Mouse (Mus musculus): ENCODE data around the gene Sh3gl3. TPM values are rescaled to one million over a fixed set of nuclear protein-coding genes. Genes with fewer than 3 reads are reported as not detected.

Sh3gl3 gene
- total RNA-seq (2012; rRNA removed) (not detected in 2 replicates), total RNA-seq (2014; rRNA removed) (not detected in 2 replicates), polyA plus RNA-seq (2012; ENCODE audit: insufficient read length, low read depth) (not detected in 2 replicates)

DNA sequence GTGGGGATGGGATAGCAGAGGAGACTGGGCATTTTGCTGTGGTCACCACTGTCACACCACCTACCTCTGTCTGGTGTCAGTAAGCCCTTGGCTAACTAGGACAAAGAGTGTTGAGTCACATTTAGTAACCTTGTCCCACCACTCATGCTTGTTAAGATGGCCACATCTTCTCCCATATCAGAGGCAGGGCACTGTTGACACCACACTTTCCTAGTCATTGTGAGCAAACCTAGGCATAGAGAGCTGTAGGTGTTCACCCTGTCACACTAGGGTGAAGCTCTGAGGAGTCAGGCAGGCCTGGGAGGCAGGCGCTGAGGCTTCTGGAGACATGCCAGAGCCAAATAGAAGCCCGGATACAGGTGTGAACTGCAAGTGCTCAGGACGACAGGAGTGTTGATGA lies at the start of gene Sh3gl3:
Gene Sh3gl3 (plus strand): TSS at position 301 of the 400 bp plus-strand sequence.
- dilution Hi-C loops (cut with MboI; ENCODE audit: extremely low pct_ligation_motif_present, extremely low pct_unique_long_range_greater_than_20kb, low sequenced_read_pairs) (no loop called here), in situ Hi-C loops (cut with MboI; ENCODE audit: low pct_ligation_motif_present, low pct_unique_long_range_greater_than_20kb, low sequenced_read_pairs) (no loop called here)
- Histone ChIP-seq H3K4me3 (replicated peaks in 1 of 3; ENCODE audit: low read depth in 2 of 3, low read length in 2 of 3, poor library complexity in 1 of 3) (no peak within 1 kb of the TSS), H3K4me2 (ENCODE audit: insufficient read depth, low read depth, poor library complexity, severe bottlenecking) (no peak within 1 kb of the TSS), H3K79me2 (replicated peaks; ENCODE audit: control insufficient read depth, extremely low read depth, insufficient read depth, poor library complexity, severe bottlenecking) (no peaks in the 10 kb centered on the region), H3K27me3 (replicated peaks) (no peaks in the 10 kb centered on the region), H3K4me1 (ENCODE audit: control insufficient read depth in 1 of 2, insufficient read depth in 2 of 2) (no peaks in the 10 kb centered on the region), H3K9me3 (replicated peaks; ENCODE audit: low read length) (peaks cover 12% of the 10 kb centered on the region), H3K36me3 (replicated peaks in 1 of 2; ENCODE audit: control insufficient read depth in 1 of 2, insufficient read depth in 1 of 2, low read length in 1 of 2) (no peaks in the 10 kb centered on the region), H3K9ac (ENCODE audit: insufficient read depth, low read depth) (no peak within 1 kb of the TSS), H3K27ac (ENCODE audit: insufficient read depth, low read depth) (no peak within 1 kb of the TSS)
- no peak for DNase-seq (ENCODE audit: extremely low read depth)
- TF ChIP-seq RAD21 (IDR thresholded peaks at IDR 0.05; ENCODE audit: low read depth, low read length) (no peak), MAZ (IDR thresholded peaks at IDR 0.05; ENCODE audit: low read depth, low read length) (no peak), MYC (IDR thresholded peaks at IDR 0.05; ENCODE audit: low read depth, low read length) (no peak), MXI1 (IDR thresholded peaks at IDR 0.05; ENCODE audit: low read depth, low read length) (no peak), UBTF (IDR thresholded peaks at IDR 0.05; ENCODE audit: low read depth, low read length) (no peak), POLR2AphosphoS2 (IDR thresholded peaks at IDR 0.05; ENCODE audit: low read depth, low read length) (no peak), POLR2A (IDR thresholded peaks at IDR 0.05; ENCODE audit: low read depth, low read length) (no peak), USF2 (conservative IDR thresholded peaks at IDR 0.05; ENCODE audit: low read depth, low read length) (no peak), GABPA (IDR thresholded peaks at IDR 0.05; ENCODE audit: insufficient replicate concordance, low read depth, low read length) (no peak), HCFC1 (IDR thresholded peaks at IDR 0.05; ENCODE audit: low read depth, low read length) (no peak), NELFE (IDR thresholded peaks at IDR 0.05; ENCODE audit: low read depth, low read length) (no peak), CTCF (conservative IDR thresholded peaks at IDR 0.05 in 1 of 2, IDR thresholded peaks at IDR 0.05 in 1 of 2; ENCODE audit: low read depth in 2 of 2, low read length in 2 of 2) (no peak), KAT2A (IDR thresholded peaks at IDR 0.05; ENCODE audit: insufficient replicate concordance, low read length) (no peak), BHLHE40 (IDR thresholded peaks at IDR 0.05; ENCODE audit: low read depth, low read length) (no peak), ZMIZ1 (IDR thresholded peaks at IDR 0.05; ENCODE audit: low read depth, low read length) (no peak), TBP (conservative IDR thresholded peaks at IDR 0.05; ENCODE audit: low read depth, low read length) (no peak), NRF1 (IDR thresholded peaks at IDR 0.05; ENCODE audit: low read depth, low read length) (no peak), E2F4 (IDR thresholded peaks at IDR 0.05; ENCODE audit: insufficient replicate concordance, low read depth, low read length) (no peak), MEF2A (IDR thresholded peaks at IDR 0.05; ENCODE audit: borderline replicate concordance, low read depth, low read length) (no peak), RCOR1 (conservative IDR thresholded peaks at IDR 0.05; ENCODE audit: low read depth, low read length) (no peak)

DNA sequence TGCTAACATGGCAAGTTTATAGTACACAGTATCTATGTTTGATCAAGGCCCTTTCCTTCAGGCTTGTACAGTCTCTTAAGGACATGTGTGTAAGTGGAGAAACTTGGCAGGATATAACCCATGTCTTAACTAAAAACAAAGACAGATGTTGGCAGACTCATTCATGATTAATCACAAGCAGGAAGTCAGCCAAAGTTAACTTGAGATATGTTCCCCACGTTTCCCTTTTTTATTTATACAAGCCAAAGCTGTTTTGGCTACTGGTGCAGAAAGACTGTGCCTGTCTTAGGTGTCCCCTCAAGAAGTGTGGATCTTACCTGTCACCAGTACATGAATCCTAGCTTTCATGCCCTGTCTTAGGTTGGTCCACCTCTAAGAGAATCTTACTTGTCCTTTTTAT lies 35.4 kb upstream of the Sh3gl3 start:
- DNase-seq (ENCODE audit: extremely low read depth) = no peak
- H3K4me3 ChIP-seq (replicated peaks in 1 of 3; ENCODE audit: low read depth in 2 of 3, low read length in 2 of 3, poor library complexity in 1 of 3) = no peak overlapping the region
- H3K9me3 ChIP-seq (replicated peaks; ENCODE audit: low read length) = no peaks in the 10 kb centered on the region
- dilution Hi-C loops (cut with MboI; ENCODE audit: extremely low pct_ligation_motif_present, extremely low pct_unique_long_range_greater_than_20kb, low sequenced_read_pairs) (no loop called here), in situ Hi-C loops (cut with MboI; ENCODE audit: low pct_ligation_motif_present, low pct_unique_long_range_greater_than_20kb, low sequenced_read_pairs) (no loop called here)
- no peak overlapping the region for H3K27ac ChIP-seq (ENCODE audit: insufficient read depth, low read depth)
- no peaks in the 10 kb centered on the region for H3K79me2 ChIP-seq (replicated peaks; ENCODE audit: control insufficient read depth, extremely low read depth, insufficient read depth, poor library complexity, severe bottlenecking)
- H3K36me3 ChIP-seq (replicated peaks in 1 of 2; ENCODE audit: control insufficient read depth in 1 of 2, insufficient read depth in 1 of 2, low read length in 1 of 2) = no peaks in the 10 kb centered on the region
- TF ChIP-seq CHD2 (IDR thresholded peaks at IDR 0.05; ENCODE audit: low read length) (no peak), IRF4 (IDR thresholded peaks at IDR 0.05; ENCODE audit: low read depth, low read length) (no peak), MYC (IDR thresholded peaks at IDR 0.05; ENCODE audit: low read depth, low read length) (no peak), GABPA (IDR thresholded peaks at IDR 0.05; ENCODE audit: insufficient replicate concordance, low read depth, low read length) (no peak), NELFE (IDR thresholded peaks at IDR 0.05; ENCODE audit: low read depth, low read length) (no peak), HCFC1 (IDR thresholded peaks at IDR 0.05; ENCODE audit: low read depth, low read length) (no peak), KAT2A (IDR thresholded peaks at IDR 0.05; ENCODE audit: insufficient replicate concordance, low read length) (no peak), ZC3H11A (IDR thresholded peaks at IDR 0.05; ENCODE audit: low read depth, low read length) (no peak), USF2 (conservative IDR thresholded peaks at IDR 0.05; ENCODE audit: low read depth, low read length) (no peak), MAX (IDR thresholded peaks at IDR 0.05; ENCODE audit: low read length) (no peak), ZNF384 (IDR thresholded peaks at IDR 0.05; ENCODE audit: low read depth, low read length) (no peak), POLR2AphosphoS2 (IDR thresholded peaks at IDR 0.05; ENCODE audit: low read depth, low read length) (no peak), JUN (IDR thresholded peaks at IDR 0.05; ENCODE audit: insufficient read depth, low read depth, low read length) (no peak), MAZ (IDR thresholded peaks at IDR 0.05; ENCODE audit: low read depth, low read length) (no peak)
- H3K4me2 ChIP-seq (ENCODE audit: insufficient read depth, low read depth, poor library complexity, severe bottlenecking) = no peak overlapping the region
- no peaks in the 10 kb centered on the region for H3K27me3 ChIP-seq (replicated peaks)
- no peaks in the 10 kb centered on the region for H3K4me1 ChIP-seq (ENCODE audit: control insufficient read depth in 1 of 2, insufficient read depth in 2 of 2)
- H3K9ac ChIP-seq (ENCODE audit: insufficient read depth, low read depth) = no peak overlapping the region

Data from CH12.LX (cell line).